Mouse (Mus musculus) spleen, adult 2 months (tissue): ENCODE measurements at regions not wholly inside any gene's neighbourhood (a gene's known extent, or its start where the extent isn't known, plus 50 kb on each side); places are given as distances from the start of the nearest gene placed in this dataset.

ENCODE experiments used
- CTCF ChIP-seq: fragments of 200-500 bp; IDR thresholded peaks from 2 replicates; pipeline ENCODE4 v1.5.1; 2011; ENCODE audit warnings: mild to moderate bottlenecking, inconsistent platforms; ENCODE audit not compliant: insufficient read depth, insufficient read length, insufficient replicate concordance; ENCODE audit errors: extremely low read depth
- POLR2A ChIP-seq: fragments of 200-500 bp; IDR thresholded peaks from 2 replicates; pipeline ENCODE4 v1.6.1; 2011; ENCODE audit warnings: low read depth, low read length, inconsistent platforms

- TF ChIP-seq CTCF = no peak
- TF ChIP-seq POLR2A = no peak
Observed at GRCm38 (mm10) chr10:45783461-45784149, 206.0 kb downstream of the Hace1 start.
